Mouse (Mus musculus) G1E (cell line): ENCODE measurements around the gene Myh9.

Experiments used
- CTCF ChIP-seq: IDR thresholded peaks from 2 replicates; pipeline ENCODE4 v1.5.1; 2012; ENCODE audit warnings: low read depth, low read length, inconsistent platforms, mixed read lengths
- GATA1 ChIP-seq: IDR thresholded peaks from 2 replicates; pipeline ENCODE4 v1.6.1; 2012; ENCODE audit warnings: borderline replicate concordance, low read length, inconsistent platforms, mixed read lengths
- GATA2 ChIP-seq: IDR thresholded peaks from 2 replicates; pipeline ENCODE4 v1.6.1; 2012; ENCODE audit warnings: low read depth, low read length, inconsistent platforms, borderline replicate concordance
- POLR2AphosphoS5 ChIP-seq: IDR thresholded peaks from 2 replicates; pipeline ENCODE4 v1.6.1; 2012; ENCODE audit warnings: low read depth, low read length, inconsistent platforms; ENCODE audit not compliant: insufficient replicate concordance
- TAL1 ChIP-seq: conservative IDR thresholded peaks from 2 replicates; pipeline ENCODE4 v1.6.1; 2012; ENCODE audit warnings: low read depth, low read length, inconsistent platforms, mixed read lengths

GRCm38 (mm10) chr15:77790656-77791405 is 51.1 kb downstream of the Myh9 start:
- TF ChIP-seq CTCF = no peak
- TF ChIP-seq TAL1 = no peak
- no peak for TF ChIP-seq GATA1
- TF ChIP-seq POLR2AphosphoS5 = no peak
- TF ChIP-seq GATA2 = no peak
